In genomic region chr6:37282659-37283058, GRCm38 (mm10) we compare ENCODE assay signal across 20 mouse cellular contexts. TPM values are rescaled to one million over a fixed set of nuclear protein-coding genes. Genes with fewer than 3 reads are reported as not detected.
DNase-seq lines count a peak whose midpoint lies in the region; ATAC-seq and TF ChIP-seq lines count a peak whose summit lies in the region.
"Had no signal": no experiment of that assay in that cellular context is flagged by ENCODE, and none has a peak within 500 bp of the region (broad histone marks: within the 10 kb centered on the region; RNA-seq: fewer than 3 reads in every experiment).

No protein-coding gene starts in this region.

- H3K4me3 ChIP-seq in heart, embryonic 10.5 days, result no peak overlapping the region
- no peak overlapping the region for H3K4me3 ChIP-seq in heart, embryonic 16.5 days (ENCODE audit: low read length)
- no peak overlapping the region for H3K4me3 ChIP-seq in embryonic fibroblast, embryonic 13.5 days (ENCODE audit: insufficient read depth, low read length)
- H3K4me3 ChIP-seq: embryonic facial prominence, embryonic 15.5 days; forebrain, embryonic 15.5 days; heart, embryonic 15.5 days; hindbrain, embryonic 13.5 days had no signal

- H3K36me3 ChIP-seq in heart, embryonic 10.5 days, result no peaks in the 10 kb centered on the region
- H3K36me3 ChIP-seq in heart, embryonic 16.5 days (ENCODE audit: control insufficient read depth, insufficient read depth), result no peaks in the 10 kb centered on the region
- H3K36me3 ChIP-seq: embryonic facial prominence, embryonic 15.5 days; forebrain, embryonic 15.5 days; heart, embryonic 15.5 days had no signal

- TF ChIP-seq CTCF in embryonic fibroblast, embryonic 13.5 days (IDR thresholded peaks at IDR 0.05; ENCODE audit: borderline replicate concordance, insufficient read depth, low read length), result no peak

- no peak for TF ChIP-seq POLR2A in embryonic fibroblast, embryonic 13.5 days (IDR thresholded peaks at IDR 0.05; ENCODE audit: low read depth, low read length)

- peak; percentile 32; the same call in 1 of the 2 replicates for ATAC-seq in heart, embryonic 16.5 days (replicated peaks; ENCODE audit: extremely low read depth, insufficient read depth, low FRiP score)
- ATAC-seq: activated CD4-positive, CD25-positive, alpha-beta regulatory T cell, adult 4 months; forebrain, embryonic 15.5 days; hindbrain, postnatal 0 days; Patski had no signal

- no peaks in the 10 kb centered on the region for H3K9me3 ChIP-seq in heart, embryonic 10.5 days
- no peaks in the 10 kb centered on the region for H3K9me3 ChIP-seq in heart, embryonic 16.5 days (replicated peaks; ENCODE audit: control insufficient read depth, low read length)
- H3K9me3 ChIP-seq: embryonic facial prominence, embryonic 15.5 days; forebrain, embryonic 15.5 days; heart, embryonic 15.5 days; hindbrain, embryonic 13.5 days had no signal

- H3K4me1 ChIP-seq in heart, embryonic 10.5 days, result peaks cover 26% of the 10 kb centered on the region
- peaks cover 14% of the 10 kb centered on the region for H3K4me1 ChIP-seq in heart, embryonic 16.5 days (ENCODE audit: control insufficient read depth, insufficient read depth, low read length)
- peaks cover 7% of the 10 kb centered on the region; the same call in 1 of the 2 replicates for H3K4me1 ChIP-seq in embryonic fibroblast, embryonic 13.5 days (ENCODE audit: control insufficient read depth, insufficient read depth, low read length)
- H3K4me1 ChIP-seq: embryonic facial prominence, embryonic 15.5 days; hindbrain, embryonic 13.5 days had no signal

- no peaks in the 10 kb centered on the region for H3K27me3 ChIP-seq in heart, embryonic 10.5 days (ENCODE audit: insufficient read depth, poor library complexity, severe bottlenecking)
- no peaks in the 10 kb centered on the region for H3K27me3 ChIP-seq in heart, embryonic 16.5 days (ENCODE audit: control insufficient read depth, insufficient read depth, low read length)
- H3K27me3 ChIP-seq: CH12.LX; embryonic facial prominence, embryonic 15.5 days; forebrain, embryonic 15.5 days; heart, embryonic 15.5 days; hindbrain, embryonic 13.5 days had no signal

- H3K9ac ChIP-seq in heart, embryonic 16.5 days (ENCODE audit: low read length), result no peak overlapping the region
- H3K9ac ChIP-seq: embryonic facial prominence, embryonic 15.5 days; forebrain, embryonic 15.5 days; heart, embryonic 15.5 days; hindbrain, embryonic 13.5 days had no signal

- intact Hi-C loops in heart, postnatal 36 days (cut with DNase I), result no loop called here
- intact Hi-C loops in heart, postnatal 10 days (cut with DNase I), result no loop called here

- no peak for DNase-seq in heart, embryonic 10.5 days (ENCODE audit: low spot score)
- no peak for DNase-seq in heart, postnatal 36 days
- no peak for DNase-seq in heart, postnatal 10 days
- no peak for DNase-seq in adrenal gland, postnatal 14 days
- DNase-seq: adrenal gland, postnatal 25 days; cerebellum, adult 2 months; cerebellum, postnatal 10 days; embryo, embryonic 11 days; gastrocnemius, postnatal 14 days; kidney, adult 11 months had no signal

- no peak overlapping the region for H3K4me2 ChIP-seq in heart, embryonic 16.5 days (ENCODE audit: low read depth, low read length)
- H3K4me2 ChIP-seq: embryonic facial prominence, embryonic 15.5 days; forebrain, embryonic 15.5 days; heart, embryonic 15.5 days; hindbrain, embryonic 13.5 days had no signal

- WGBS in heart, embryonic 10.5 days, result 14% methylated on average over 1 of the region's 1 CpGs
- WGBS in heart, embryonic 16.5 days, result 10% methylated on average over 1 of the region's 1 CpGs

- peak overlapping the region; percentile 57; the same call in 1 of the 2 replicates for H3K27ac ChIP-seq in heart, embryonic 10.5 days
- H3K27ac ChIP-seq in heart, embryonic 16.5 days (ENCODE audit: low read length), result no peak overlapping the region
- peak overlapping the region; percentile 40; the same call in 1 of the 2 replicates for H3K27ac ChIP-seq in embryonic fibroblast, embryonic 13.5 days (ENCODE audit: insufficient read depth, low read length)
- H3K27ac ChIP-seq: embryonic facial prominence, embryonic 15.5 days; forebrain, embryonic 15.5 days; heart, embryonic 15.5 days; hindbrain, embryonic 13.5 days; hindbrain, postnatal 0 days had no signal

RNA-seq across cellular contexts. Expression of gene Dgki, which starts 17.3 kb away (rescaled TPM):
- polyA plus RNA-seq in heart, embryonic 10.5 days (2016; fragmentation: Nextera tagmentation; extraction: Ambion mirVana), result 0.68 and 0.85 TPM in 2 replicates
- under 1 TPM; 0.30 to 0.36 TPM for total RNA-seq in heart, postnatal 36 days (2021)
- polyA plus RNA-seq in heart, embryonic 16.5 days (2015; fragmentation: Nextera tagmentation; extraction: Ambion mirVana), result 0.47 and 0.62 TPM in 2 replicates
- under 1 TPM; 0.45 to 0.65 TPM for total RNA-seq in heart, postnatal 10 days (2021)
- 0.25 and 0.33 TPM in 2 replicates for polyA plus RNA-seq in embryonic fibroblast, embryonic 13.5 days (2011; ENCODE audit: insufficient read length, low read depth, missing spikeins)
- 2.2 and 2.4 TPM in 2 replicates for total RNA-seq in adrenal gland, postnatal 14 days (2021)
